Mouse (Mus musculus): ENCODE measurements around the gene Hes6. TPM values are rescaled to one million over a fixed set of nuclear protein-coding genes. Genes with fewer than 3 reads are reported as not detected.

Gene Hes6
- 85.4 and 91.3 TPM in 2 replicates for polyA plus RNA-seq (2015; fragmentation: Nextera tagmentation; extraction: Ambion mirVana)

GRCm38 (mm10) chr1:91413898-91414594 lies at the start of gene Hes6:
Hes6 (minus strand) TSS chr1:91414038.
- peak; percentile 50 for ATAC-seq (ENCODE audit: borderline replicate concordance, extremely low read depth, low FRiP score, low TSS enrichment)
- H3K36me3 ChIP-seq, result peaks cover 18% of the 10 kb centered on the region
- peak within 1 kb of the TSS; percentile 66 for H3K4me3 ChIP-seq
- H3K27me3 ChIP-seq, result no peaks in the 10 kb centered on the region
- H3K9ac ChIP-seq, result peak within 1 kb of the TSS; percentile 68
- H3K4me2 ChIP-seq, result peak within 1 kb of the TSS; percentile 95
- WGBS, result under 1% methylated on average over 36 of the region's 39 CpGs
- H3K27ac ChIP-seq, result peak within 1 kb of the TSS; percentile 93
- no peaks in the 10 kb centered on the region for H3K9me3 ChIP-seq
- H3K4me1 ChIP-seq, result peaks cover 34% of the 10 kb centered on the region

DNA sequence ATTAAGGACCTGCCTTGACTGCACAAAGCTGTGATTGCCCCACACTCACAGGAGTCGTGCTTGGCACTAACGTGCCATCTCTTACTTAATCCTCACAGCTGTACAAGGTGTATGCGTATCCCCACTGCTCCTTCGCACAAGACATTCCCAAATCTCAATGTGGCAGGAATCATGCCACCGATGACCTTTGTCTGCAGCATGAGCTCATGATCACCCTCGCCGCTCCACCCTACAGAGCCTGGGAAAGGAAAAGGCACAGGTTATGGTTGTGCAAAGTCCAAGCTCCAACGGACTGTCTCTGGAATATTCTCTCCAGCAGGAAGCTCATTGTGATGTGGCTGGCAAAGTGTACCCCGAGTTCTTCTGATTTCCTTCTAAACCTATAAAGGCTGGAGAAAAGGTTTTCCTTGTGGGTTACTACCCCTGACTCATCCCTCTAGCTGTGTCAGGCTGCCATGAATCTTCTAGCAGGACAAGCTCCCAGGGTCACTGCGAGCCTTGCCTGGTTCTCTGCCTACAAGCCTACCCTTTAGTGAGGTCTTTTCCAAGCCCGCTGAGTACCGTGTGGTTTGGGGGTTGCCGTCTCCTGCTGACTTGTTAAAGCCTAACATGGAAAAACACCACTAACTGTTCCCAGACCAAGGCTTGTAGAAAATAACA lies 49.6 kb upstream of the Hes6 start:
- Histone ChIP-seq H3K9ac (no peak overlapping the region), H3K4me3 (no peak overlapping the region), H3K27me3 (no peaks in the 10 kb centered on the region), H3K27ac (no peak overlapping the region), H3K4me2 (no peak overlapping the region), H3K4me1 (peaks cover 20% of the 10 kb centered on the region), H3K36me3 (no peaks in the 10 kb centered on the region), H3K9me3 (no peaks in the 10 kb centered on the region)
- WGBS, result 86% methylated on average over 13 of the region's 13 CpGs
- ATAC-seq (ENCODE audit: borderline replicate concordance, extremely low read depth, low FRiP score, low TSS enrichment), result no peak

GRCm38 (mm10) chr1:91460564-91460963 lies 46.7 kb upstream of the Hes6 start:
- no peak overlapping the region for H3K27ac ChIP-seq
- H3K4me3 ChIP-seq, result no peak overlapping the region
- H3K9me3 ChIP-seq, result no peaks in the 10 kb centered on the region
- H3K4me2 ChIP-seq, result no peak overlapping the region
- WGBS, result 30% methylated on average over 4 of the region's 4 CpGs
- H3K36me3 ChIP-seq, result no peaks in the 10 kb centered on the region
- H3K4me1 ChIP-seq, result peaks cover 43% of the 10 kb centered on the region
- H3K27me3 ChIP-seq, result no peaks in the 10 kb centered on the region
- no peak for ATAC-seq (ENCODE audit: borderline replicate concordance, extremely low read depth, low FRiP score, low TSS enrichment)
- no peak overlapping the region for H3K9ac ChIP-seq

GRCm38 (mm10) chr1:91460069-91460468 lies 46.2 kb upstream of the Hes6 start:
- Histone ChIP-seq H3K27ac (peak overlapping the region; percentile 62; the same call in 1 of the 2 replicates), H3K4me1 (peaks cover 48% of the 10 kb centered on the region), H3K27me3 (no peaks in the 10 kb centered on the region), H3K9ac (no peak overlapping the region), H3K36me3 (no peaks in the 10 kb centered on the region), H3K9me3 (no peaks in the 10 kb centered on the region), H3K4me2 (peak overlapping the region; percentile 78), H3K4me3 (0 out of 2 replicates have a peak overlapping the region, but pooled peaks have one; percentile 79)
- WGBS, result 23% methylated on average over 7 of the region's 7 CpGs
- ATAC-seq (ENCODE audit: borderline replicate concordance, extremely low read depth, low FRiP score, low TSS enrichment), result no peak

- no peaks in the 10 kb centered on the region for H3K27me3 ChIP-seq
- H3K4me1 ChIP-seq, result peaks cover 50% of the 10 kb centered on the region
- H3K4me3 ChIP-seq, result peak within 1 kb of the TSS; percentile 79
- no peaks in the 10 kb centered on the region for H3K36me3 ChIP-seq
- H3K4me2 ChIP-seq, result peak within 1 kb of the TSS; percentile 78
- H3K9ac ChIP-seq, result peak within 1 kb of the TSS; percentile 65
- ATAC-seq (ENCODE audit: borderline replicate concordance, extremely low read depth, low FRiP score, low TSS enrichment), result peak; percentile 92
- H3K9me3 ChIP-seq, result no peaks in the 10 kb centered on the region
- WGBS, result under 1% methylated on average over 91 of the region's 91 CpGs
- peak within 1 kb of the TSS; percentile 92 for H3K27ac ChIP-seq
These were observed 45.4 kb upstream of the Hes6 start, which contains the start of gene Per2 for GRCm38 (mm10) chr1:91459059-91459809. Per2 (minus strand) TSS chr1:91459324.

DNA sequence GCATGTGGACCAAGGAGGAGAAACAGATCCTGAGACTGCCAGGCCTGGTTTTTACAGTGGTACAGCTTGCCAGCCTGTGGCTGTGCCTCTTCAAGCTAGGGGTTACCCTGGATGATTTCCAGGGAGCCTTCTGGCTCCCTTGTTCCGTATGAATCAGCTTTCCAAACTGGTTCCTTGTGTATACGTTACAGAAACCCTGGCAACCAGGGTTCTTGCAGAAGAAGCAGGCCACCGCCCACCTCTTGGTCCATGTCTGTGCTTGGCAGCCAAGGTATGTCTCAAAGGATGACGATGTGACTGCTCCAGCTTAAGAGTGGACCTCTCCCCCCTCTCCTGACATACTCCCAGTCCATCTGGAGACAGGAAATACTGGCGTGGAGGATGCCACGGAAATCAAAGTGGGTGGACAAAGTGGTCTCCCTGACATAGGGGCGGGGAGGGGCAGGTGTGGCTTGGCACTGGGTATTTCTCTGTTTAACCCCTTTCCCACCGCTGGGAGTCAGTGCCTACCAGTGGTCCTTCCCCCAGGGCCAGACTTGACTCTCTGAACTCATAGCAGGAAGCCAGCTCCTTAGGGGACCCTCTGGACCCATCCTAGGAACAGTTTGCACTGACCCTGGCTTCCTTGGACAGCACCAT lies 44.5 kb upstream of the Hes6 start:
- Histone ChIP-seq H3K4me2 (peak overlapping the region; percentile 78), H3K36me3 (no peaks in the 10 kb centered on the region), H3K9me3 (no peaks in the 10 kb centered on the region), H3K4me1 (peaks cover 59% of the 10 kb centered on the region), H3K27ac (peak overlapping the region; percentile 92), H3K9ac (peak overlapping the region; percentile 65), H3K4me3 (peak overlapping the region; percentile 79), H3K27me3 (no peaks in the 10 kb centered on the region)
- ATAC-seq (ENCODE audit: borderline replicate concordance, extremely low read depth, low FRiP score, low TSS enrichment), result peak; percentile 15
- WGBS, result 7% methylated on average over 8 of the region's 8 CpGs

- Histone ChIP-seq H3K4me2 (peak overlapping the region; percentile 78), H3K27ac (peak overlapping the region; percentile 92), H3K4me3 (peak overlapping the region; percentile 79), H3K9me3 (no peaks in the 10 kb centered on the region), H3K36me3 (no peaks in the 10 kb centered on the region), H3K27me3 (no peaks in the 10 kb centered on the region), H3K4me1 (peaks cover 61% of the 10 kb centered on the region), H3K9ac (no peak overlapping the region)
- 34% methylated on average over 5 of the region's 5 CpGs for WGBS
- ATAC-seq (ENCODE audit: borderline replicate concordance, extremely low read depth, low FRiP score, low TSS enrichment), result no peak
These were observed 43.9 kb upstream of the Hes6 start for GRCm38 (mm10) chr1:91457698-91458097.

- Histone ChIP-seq H3K36me3 (no peaks in the 10 kb centered on the region), H3K9ac (peak overlapping the region; percentile 17; the same call in 1 of the 2 replicates), H3K9me3 (no peaks in the 10 kb centered on the region), H3K4me3 (0 out of 2 replicates have a peak overlapping the region, but pooled peaks have one; percentile 79), H3K27me3 (no peaks in the 10 kb centered on the region), H3K4me1 (peaks cover 61% of the 10 kb centered on the region), H3K4me2 (peak overlapping the region; percentile 78), H3K27ac (peak overlapping the region; percentile 92)
- WGBS, result 61% methylated on average over 4 of the region's 4 CpGs
- ATAC-seq (ENCODE audit: borderline replicate concordance, extremely low read depth, low FRiP score, low TSS enrichment), result no peak
These were observed 43.3 kb upstream of the Hes6 start for GRCm38 (mm10) chr1:91457116-91457515.

GRCm38 (mm10) chr1:91456301-91456801 lies 42.5 kb upstream of the Hes6 start:
- H3K4me2 ChIP-seq, result peak overlapping the region; percentile 78
- H3K36me3 ChIP-seq, result no peaks in the 10 kb centered on the region
- H3K9ac ChIP-seq, result peak overlapping the region; percentile 17; the same call in 1 of the 2 replicates
- peaks cover 69% of the 10 kb centered on the region for H3K4me1 ChIP-seq
- H3K4me3 ChIP-seq, result peak overlapping the region; percentile 3
- no peaks in the 10 kb centered on the region for H3K27me3 ChIP-seq
- H3K27ac ChIP-seq, result peak overlapping the region; percentile 92
- WGBS, result 6% methylated on average over 11 of the region's 11 CpGs
- H3K9me3 ChIP-seq, result no peaks in the 10 kb centered on the region
- ATAC-seq (ENCODE audit: borderline replicate concordance, extremely low read depth, low FRiP score, low TSS enrichment), result peak; percentile 5; the same call in 1 of the 2 replicates

DNA sequence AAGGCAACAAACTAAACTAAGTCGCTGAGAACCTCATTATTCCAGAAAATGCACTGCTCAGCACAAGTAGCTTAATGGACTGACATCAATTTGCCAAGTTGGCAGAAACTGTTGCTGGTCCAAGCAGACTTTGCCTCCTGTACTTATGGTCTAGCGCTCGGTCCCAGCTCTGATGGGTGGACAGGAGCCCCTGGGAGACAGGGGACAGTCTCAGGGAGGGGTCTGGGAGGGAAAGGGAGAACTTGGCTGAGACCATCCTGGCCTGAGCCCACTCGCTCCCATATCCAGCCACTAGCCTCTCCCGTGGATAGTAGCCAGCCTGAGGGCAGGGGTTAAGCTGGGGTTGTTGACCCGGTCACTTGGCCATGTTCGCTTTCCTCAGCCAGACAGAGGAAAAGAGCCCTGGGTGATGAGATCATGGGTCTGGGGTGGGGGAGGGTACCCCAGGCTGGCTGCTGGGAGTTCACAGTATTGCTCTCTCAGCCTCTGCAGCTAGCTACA lies 41.9 kb upstream of the Hes6 start:
- peak overlapping the region; percentile 78 for H3K4me2 ChIP-seq
- H3K9ac ChIP-seq, result peak overlapping the region; percentile 17; the same call in 1 of the 2 replicates
- no peak for ATAC-seq (ENCODE audit: borderline replicate concordance, extremely low read depth, low FRiP score, low TSS enrichment)
- H3K27me3 ChIP-seq, result no peaks in the 10 kb centered on the region
- H3K4me3 ChIP-seq, result peak overlapping the region; percentile 3
- H3K9me3 ChIP-seq, result no peaks in the 10 kb centered on the region
- H3K27ac ChIP-seq, result peak overlapping the region; percentile 92
- H3K4me1 ChIP-seq, result peaks cover 75% of the 10 kb centered on the region
- no peaks in the 10 kb centered on the region for H3K36me3 ChIP-seq
- WGBS, result 20% methylated on average over 7 of the region's 7 CpGs

DNA sequence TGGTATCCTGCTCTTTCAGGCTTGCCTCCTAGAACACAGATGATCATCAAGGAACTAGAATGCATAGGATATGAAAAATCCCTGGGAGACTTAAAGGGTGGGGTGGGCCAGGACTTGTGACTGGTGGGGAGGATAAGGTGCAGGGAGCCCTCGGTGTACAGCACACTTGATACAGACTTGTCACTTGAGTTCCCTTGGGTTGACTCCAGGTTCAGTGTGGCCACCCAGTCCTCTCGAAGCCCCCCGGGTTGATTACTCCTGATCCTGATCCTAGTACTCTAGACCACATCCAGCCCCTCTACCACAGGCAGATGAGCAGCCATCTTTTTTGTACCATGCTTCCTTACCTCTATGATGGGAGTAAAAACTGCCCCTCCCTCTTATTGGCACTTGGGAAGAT lies 41.1 kb upstream of the Hes6 start:
- Histone ChIP-seq H3K27me3 (no peaks in the 10 kb centered on the region), H3K4me1 (peaks cover 72% of the 10 kb centered on the region), H3K9me3 (no peaks in the 10 kb centered on the region), H3K27ac (peak overlapping the region; percentile 92), H3K4me2 (no peak overlapping the region), H3K36me3 (no peaks in the 10 kb centered on the region), H3K4me3 (no peak overlapping the region), H3K9ac (no peak overlapping the region)
- ATAC-seq (ENCODE audit: borderline replicate concordance, extremely low read depth, low FRiP score, low TSS enrichment), result no peak
- 76% methylated on average over 3 of the region's 3 CpGs for WGBS
